Mouse (Mus musculus) CH12.LX (cell line): ENCODE data around the gene Rpl7l1. TPM values are rescaled to one million over a fixed set of nuclear protein-coding genes. Genes with fewer than 3 reads are reported as not detected.

Experiments used
- DNase-seq: peaks from one replicate; pipeline ENCODE4 v3.0.0-alpha.2; 2013; ENCODE audit errors: extremely low read depth
- H3K27ac ChIP-seq: 2 replicates; pipeline ENCODE4 v1.5.1; 2012; ENCODE audit warnings: low read depth, mild to moderate bottlenecking, control low read depth, moderate library complexity; ENCODE audit not compliant: insufficient read depth
- H3K27me3 ChIP-seq: replicated peaks from 2 replicates; pipeline ENCODE3; 2012; ENCODE audit warnings: inconsistent platforms
- H3K36me3 ChIP-seq, 2 experiments: replicated peaks in 1 of 2; 2 replicates each; pipeline versions ENCODE3 to v1.6.1; 2012; ENCODE audit warnings: inconsistent platforms in 1 of 2, low read length in 1 of 2, mild to moderate bottlenecking in 1 of 2, mixed read lengths in 1 of 2, moderate library complexity in 1 of 2; ENCODE audit not compliant: control insufficient read depth in 1 of 2, insufficient read depth in 1 of 2
- H3K4me1 ChIP-seq, 2 experiments: 2 replicates each; pipeline ENCODE4 v1.6.1; 2012; ENCODE audit warnings: inconsistent platforms in 1 of 2, moderate library complexity in 1 of 2; ENCODE audit not compliant: insufficient read depth in 2 of 2, control insufficient read depth in 1 of 2
- H3K4me2 ChIP-seq: 2 replicates; pipeline ENCODE4 v1.6.1; 2012; ENCODE audit warnings: low read depth, mild to moderate bottlenecking, control low read depth; ENCODE audit not compliant: poor library complexity, insufficient read depth, severe bottlenecking
- H3K4me3 ChIP-seq, 3 experiments: fragments of 150-350 bp in 1 of 3; sonication (generic) in 1 of 3; replicated peaks in 1 of 3; 2 replicates each; pipeline versions ENCODE3 to v1.5.1; 2011 to 2012; ENCODE audit warnings: low read depth in 2 of 3, low read length in 2 of 3, mild to moderate bottlenecking in 2 of 3, moderate library complexity in 2 of 3, control low read depth in 1 of 3, improper control_type of control experiment in 1 of 3, inconsistent platforms in 1 of 3, mixed read lengths in 1 of 3; ENCODE audit not compliant: poor library complexity in 1 of 3
- H3K79me2 ChIP-seq: replicated peaks from 2 replicates; pipeline ENCODE4 v1.6.1; 2012; ENCODE audit warnings: mild to moderate bottlenecking, moderate library complexity; ENCODE audit not compliant: control insufficient read depth, poor library complexity, insufficient read depth, severe bottlenecking; ENCODE audit errors: extremely low read depth
- H3K9ac ChIP-seq: 2 replicates; pipeline ENCODE4 v1.6.1; 2012; ENCODE audit warnings: low read depth, mild to moderate bottlenecking, control low read depth, moderate library complexity; ENCODE audit not compliant: insufficient read depth
- H3K9me3 ChIP-seq: replicated peaks from 2 replicates; pipeline ENCODE3; 2012; ENCODE audit warnings: low read length, inconsistent platforms, mixed read lengths
- BHLHE40 ChIP-seq: IDR thresholded peaks from 2 replicates; pipeline ENCODE4 v1.6.1; 2011; ENCODE audit warnings: mild to moderate bottlenecking, low read depth, low read length, improper control_type of control experiment
- CHD1 ChIP-seq: IDR thresholded peaks from 2 replicates; pipeline ENCODE4 v1.6.1; 2012; ENCODE audit warnings: low read depth, low read length, improper control_type of control experiment, inconsistent platforms
- CTCF ChIP-seq, 2 experiments: IDR thresholded peaks in 1 of 2; conservative IDR thresholded peaks in 1 of 2; 2 replicates each; pipeline ENCODE4 v1.5.1; 2011 to 2012; ENCODE audit warnings: low read depth in 2 of 2, low read length in 2 of 2, improper control_type of control experiment in 1 of 2, inconsistent platforms in 1 of 2, mild to moderate bottlenecking in 1 of 2, moderate library complexity in 1 of 2
- ELF1 ChIP-seq: IDR thresholded peaks from 2 replicates; pipeline ENCODE4 v1.6.1; 2014; ENCODE audit warnings: low read depth, mild to moderate bottlenecking, inconsistent platforms, low read length, improper control_type of control experiment
- ETS1 ChIP-seq: conservative IDR thresholded peaks from 2 replicates; pipeline ENCODE4 v1.6.1; 2012; ENCODE audit warnings: low read depth, mild to moderate bottlenecking, inconsistent platforms, low read length, improper control_type of control experiment, moderate library complexity
- HCFC1 ChIP-seq: IDR thresholded peaks from 2 replicates; pipeline ENCODE4 v1.6.1; 2012; ENCODE audit warnings: low read depth, mild to moderate bottlenecking, inconsistent platforms, low read length, improper control_type of control experiment
- KAT2A ChIP-seq: IDR thresholded peaks from 2 replicates; pipeline ENCODE4 v1.6.1; 2012; ENCODE audit warnings: low read length, improper control_type of control experiment, inconsistent platforms; ENCODE audit not compliant: insufficient replicate concordance
- MAFK ChIP-seq: IDR thresholded peaks from 2 replicates; pipeline ENCODE4 v1.6.1; 2011; ENCODE audit warnings: low read length, improper control_type of control experiment; ENCODE audit not compliant: insufficient replicate concordance
- MAX ChIP-seq: IDR thresholded peaks from 2 replicates; pipeline ENCODE4 v1.6.1; 2011; ENCODE audit warnings: low read length, improper control_type of control experiment
- MAZ ChIP-seq: IDR thresholded peaks from 2 replicates; pipeline ENCODE4 v1.6.1; 2012; ENCODE audit warnings: low read depth, mild to moderate bottlenecking, inconsistent platforms, low read length, improper control_type of control experiment, moderate library complexity
- MEF2A ChIP-seq: IDR thresholded peaks from 2 replicates; pipeline ENCODE4 v1.6.1; 2014; ENCODE audit warnings: low read depth, mild to moderate bottlenecking, inconsistent platforms, low read length, improper control_type of control experiment, borderline replicate concordance
- MYC ChIP-seq: IDR thresholded peaks from 2 replicates; pipeline ENCODE4 v1.6.1; 2011; ENCODE audit warnings: low read depth, mild to moderate bottlenecking, improper control_type of control experiment, low read length
- NRF1 ChIP-seq: IDR thresholded peaks from 2 replicates; pipeline ENCODE4 v1.6.1; 2014; ENCODE audit warnings: low read depth, mild to moderate bottlenecking, inconsistent platforms, low read length, improper control_type of control experiment, moderate library complexity
- RAD21 ChIP-seq: IDR thresholded peaks from 2 replicates; pipeline ENCODE4 v1.6.1; 2011; ENCODE audit warnings: low read depth, mild to moderate bottlenecking, low read length, improper control_type of control experiment, moderate library complexity
- TBP ChIP-seq: conservative IDR thresholded peaks from 2 replicates; pipeline ENCODE4 v1.6.1; 2011; ENCODE audit warnings: low read depth, low read length, improper control_type of control experiment
- TCF12 ChIP-seq: IDR thresholded peaks from 2 replicates; pipeline ENCODE4 v1.6.1; 2014; ENCODE audit warnings: low read depth, mild to moderate bottlenecking, inconsistent platforms, low read length, improper control_type of control experiment
- USF2 ChIP-seq: conservative IDR thresholded peaks from 2 replicates; pipeline ENCODE4 v1.6.1; 2011; ENCODE audit warnings: low read depth, low read length, improper control_type of control experiment
- ZC3H11A ChIP-seq: IDR thresholded peaks from 2 replicates; pipeline ENCODE4 v1.6.1; 2012; ENCODE audit warnings: low read depth, mild to moderate bottlenecking, inconsistent platforms, low read length, improper control_type of control experiment
- ZKSCAN1 ChIP-seq: IDR thresholded peaks from 2 replicates; pipeline ENCODE4 v1.6.1; 2012; ENCODE audit warnings: low read depth, inconsistent platforms, low read length, improper control_type of control experiment, borderline replicate concordance
- ZMIZ1 ChIP-seq: IDR thresholded peaks from 2 replicates; pipeline ENCODE4 v1.6.1; 2012; ENCODE audit warnings: low read depth, mild to moderate bottlenecking, inconsistent platforms, low read length, improper control_type of control experiment
- dilution Hi-C: fragments of 300-500 bp; cut with MboI; formaldehyde crosslinking; loops from 2 replicates; pipeline ENCODE4 v1.14.3; 2020; ENCODE audit warnings: low sequenced_read_pairs; ENCODE audit not compliant: extremely low pct_unique_long_range_greater_than_20kb, extremely low pct_ligation_motif_present
- in situ Hi-C: fragments of 300-500 bp; cut with MboI; formaldehyde crosslinking; loops from 3 replicates; pipeline ENCODE4 v1.14.3; 2019; ENCODE audit warnings: low sequenced_read_pairs, low pct_ligation_motif_present, low pct_unique_long_range_greater_than_20kb, mixed read lengths
- polyA plus RNA-seq: library from polyadenylated mRNA; unstranded; fragments of >175 nt; gene quantifications from 2 replicates; pipeline ENCODE4 v1.2.1, GENCODE M21; 2012; ENCODE audit warnings: low read depth; ENCODE audit not compliant: insufficient read length
- total RNA-seq, 2 experiments: library from RNA; depleted of rRNA; stranded (reverse); fragments of 300-350 nt in 1 of 2; fragments of >200 nt in 1 of 2; gene quantifications; 2 replicates each; pipeline ENCODE4 v1.2.3; 2012 to 2014

The Rpl7l1 gene
- total and polyA plus RNA-seq, 3 experiments = 160 to 296 (median 261) TPM

- peaks cover 23 to 48% of the 10 kb centered on the region in 2 experiments for H3K36me3 ChIP-seq
- dilution Hi-C loops = no loop called here
- peak; percentile 63 for DNase-seq
- H3K4me3 ChIP-seq = no peak overlapping the region
- H3K9me3 ChIP-seq = no peaks in the 10 kb centered on the region
- no peaks in the 10 kb centered on the region for H3K79me2 ChIP-seq
- H3K4me2 ChIP-seq = no peak overlapping the region
- in situ Hi-C loops = no loop called here
- no peaks in the 10 kb centered on the region for H3K27me3 ChIP-seq
- TF ChIP-seq ELF1 (0 out of 2 replicates have a peak, but pooled peaks have one; percentile 11), BHLHE40 (0 out of 2 replicates have a peak, but pooled peaks have one; percentile 14), HCFC1 (no peak), MAZ (no peak), KAT2A (no peak), ZC3H11A (no peak), CTCF (conservative IDR thresholded peaks at IDR 0.05 in 1 of 2, IDR thresholded peaks at IDR 0.05 in 1 of 2; ENCODE audit: low read depth in 2 of 2, low read length in 2 of 2) (no peak), TCF12 (no peak), USF2 (no peak)
- H3K9ac ChIP-seq = no peak overlapping the region
- peaks cover 10 to 38% of the 10 kb centered on the region in 2 experiments for H3K4me1 ChIP-seq
- no peak overlapping the region for H3K27ac ChIP-seq
These were observed 46.5 kb upstream of the Rpl7l1 start for GRCm38 (mm10) chr17:46828935-46829334.

DNA sequence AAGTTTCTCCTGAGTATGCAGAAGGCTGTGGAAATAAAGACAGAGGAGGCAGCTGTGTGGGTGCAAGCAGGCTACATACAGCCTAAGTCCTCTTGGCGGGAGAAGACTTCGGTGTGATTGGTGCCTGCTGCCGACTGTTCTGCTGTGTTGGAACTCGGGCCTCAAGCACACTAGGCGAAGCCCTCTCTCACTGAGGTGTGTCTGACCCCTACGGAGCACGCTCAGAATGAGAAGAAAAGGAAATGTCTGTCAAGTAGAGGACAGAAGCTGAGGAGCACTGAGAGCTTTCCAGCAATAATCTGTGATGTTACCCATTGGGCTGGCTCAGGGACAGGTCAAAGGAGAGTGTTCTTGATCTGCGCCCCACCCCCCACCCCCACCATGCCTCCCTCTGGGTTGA lies 40.6 kb upstream of the Rpl7l1 start:
- Histone ChIP-seq H3K9me3 (peaks cover 3% of the 10 kb centered on the region), H3K4me2 (no peak overlapping the region)
- in situ Hi-C loops = no loop called here
- DNase-seq = no peak
- dilution Hi-C loops = no loop called here
- TF ChIP-seq ZMIZ1 (no peak), ELF1 (no peak), MAX (no peak), RAD21 (no peak), CHD1 (no peak), ETS1 (no peak), BHLHE40 (no peak), NRF1 (no peak), ZKSCAN1 (no peak), MYC (no peak), MAFK (no peak), MEF2A (no peak), TCF12 (no peak), TBP (no peak), ZC3H11A (no peak)
- TF ChIP-seq, all 38 proteins: peak for 0
- Histone ChIP-seq H3K4me3 (no peak overlapping the region), H3K4me1 (no peaks in the 10 kb centered on the region; a peak in 1 of 4 replicates), H3K27me3 (no peaks in the 10 kb centered on the region), H3K36me3 (peaks cover 51 to 86% of the 10 kb centered on the region in 2 experiments), H3K27ac (no peak overlapping the region), H3K79me2 (no peaks in the 10 kb centered on the region), H3K9ac (no peak overlapping the region)
